Mouse (Mus musculus): Measurements from ENCODE around the gene Mt4.

- TF ChIP-seq EP300 (IDR thresholded peaks at IDR 0.05; ENCODE audit: low read depth) = no peak
- no peak for TF ChIP-seq CTCF (IDR thresholded peaks at IDR 0.05; ENCODE audit: low read depth)
These were observed 34.3 kb downstream of the Mt4 start for GRCm38 (mm10) chr8:94171321-94171755.

Data from heart, postnatal 0 days (tissue).